Mouse (Mus musculus): ENCODE measurements at regions not wholly inside any gene's neighbourhood (a gene's known extent, or its start where the extent isn't known, plus 50 kb on each side); places are given as distances from the start of the nearest gene placed in this dataset.

- DNase-seq, result no peak
Measured at GRCm38 (mm10) chr2:117570987-117571386, 228.2 kb upstream of the Rasgrp1 start.

GRCm38 (mm10) chr2:117587381-117587780 is 244.6 kb upstream of the Rasgrp1 start:
- DNase-seq, result no peak

GRCm38 (mm10) chr2:117595028-117595427 is 252.2 kb upstream of the Rasgrp1 start:
- no peak for DNase-seq

- no peak for DNase-seq
Measured at GRCm38 (mm10) chr2:117597573-117597972, 254.8 kb upstream of the Rasgrp1 start.

GRCm38 (mm10) chr2:117614772-117615171 is 272.0 kb upstream of the Rasgrp1 start:
- no peak for DNase-seq

GRCm38 (mm10) chr2:117618063-117618462 is 275.3 kb upstream of the Rasgrp1 start:
- no peak for DNase-seq

GRCm38 (mm10) chr2:117623955-117624354 is 281.2 kb upstream of the Rasgrp1 start:
- no peak for DNase-seq

GRCm38 (mm10) chr2:117634906-117635305 is 292.1 kb upstream of the Rasgrp1 start:
- no peak for DNase-seq

- no peak for DNase-seq
Measured at GRCm38 (mm10) chr2:117637397-117637796, 294.6 kb upstream of the Rasgrp1 start.

GRCm38 (mm10) chr2:117652101-117652500 is 309.3 kb upstream of the Rasgrp1 start:
- DNase-seq, result no peak

- DNase-seq, result no peak
Measured at GRCm38 (mm10) chr2:117652647-117653046, 309.8 kb upstream of the Rasgrp1 start.

- DNase-seq, result no peak
Measured at GRCm38 (mm10) chr2:117656546-117657175, 313.9 kb upstream of the Rasgrp1 start.

- no peak for DNase-seq
Measured at GRCm38 (mm10) chr2:117660217-117660924, 317.6 kb upstream of the Rasgrp1 start.

GRCm38 (mm10) chr2:117662653-117663052 is 319.9 kb upstream of the Rasgrp1 start:
- DNase-seq, result no peak

GRCm38 (mm10) chr2:117666528-117666927 is 323.7 kb upstream of the Rasgrp1 start:
- DNase-seq, result no peak

GRCm38 (mm10) chr2:117668137-117668536 is 325.3 kb upstream of the Rasgrp1 start:
- no peak for DNase-seq

GRCm38 (mm10) chr2:117674877-117675276 is 332.1 kb upstream of the Rasgrp1 start:
- DNase-seq, result no peak

GRCm38 (mm10) chr2:117678650-117679049 is 335.8 kb upstream of the Rasgrp1 start:
- DNase-seq, result no peak

- no peak for DNase-seq
Measured at GRCm38 (mm10) chr2:117685836-117686453, 343.1 kb upstream of the Rasgrp1 start.

- no peak for DNase-seq
Measured at GRCm38 (mm10) chr2:117693537-117693936, 350.7 kb upstream of the Rasgrp1 start.

- DNase-seq, result no peak
Measured at GRCm38 (mm10) chr2:117710173-117710813, 367.5 kb upstream of the Rasgrp1 start.

GRCm38 (mm10) chr2:117724066-117724465 is 381.3 kb upstream of the Rasgrp1 start:
- no peak for DNase-seq

- DNase-seq, result no peak
Measured at GRCm38 (mm10) chr2:117731253-117731652, 380.4 kb upstream of the Thbs1 start.

- no peak for DNase-seq
Measured at GRCm38 (mm10) chr2:117742413-117742812, 369.3 kb upstream of the Thbs1 start.

Measured in right cerebral cortex, postnatal 4 days (tissue).